Mouse (Mus musculus) kidney, postnatal 4 days (tissue): ENCODE data around the gene Epb41l4b.
A peak's percentile ranks its signal among the peaks of the same experiment; 100 is the strongest.

ENCODE experiments used
- DNase-seq, 2 experiments: peaks; one replicate each; pipeline ENCODE4 v3.0.0; 2021; ENCODE audit warnings: mixed read lengths in 2 of 2

Gene Epb41l4b

DNA sequence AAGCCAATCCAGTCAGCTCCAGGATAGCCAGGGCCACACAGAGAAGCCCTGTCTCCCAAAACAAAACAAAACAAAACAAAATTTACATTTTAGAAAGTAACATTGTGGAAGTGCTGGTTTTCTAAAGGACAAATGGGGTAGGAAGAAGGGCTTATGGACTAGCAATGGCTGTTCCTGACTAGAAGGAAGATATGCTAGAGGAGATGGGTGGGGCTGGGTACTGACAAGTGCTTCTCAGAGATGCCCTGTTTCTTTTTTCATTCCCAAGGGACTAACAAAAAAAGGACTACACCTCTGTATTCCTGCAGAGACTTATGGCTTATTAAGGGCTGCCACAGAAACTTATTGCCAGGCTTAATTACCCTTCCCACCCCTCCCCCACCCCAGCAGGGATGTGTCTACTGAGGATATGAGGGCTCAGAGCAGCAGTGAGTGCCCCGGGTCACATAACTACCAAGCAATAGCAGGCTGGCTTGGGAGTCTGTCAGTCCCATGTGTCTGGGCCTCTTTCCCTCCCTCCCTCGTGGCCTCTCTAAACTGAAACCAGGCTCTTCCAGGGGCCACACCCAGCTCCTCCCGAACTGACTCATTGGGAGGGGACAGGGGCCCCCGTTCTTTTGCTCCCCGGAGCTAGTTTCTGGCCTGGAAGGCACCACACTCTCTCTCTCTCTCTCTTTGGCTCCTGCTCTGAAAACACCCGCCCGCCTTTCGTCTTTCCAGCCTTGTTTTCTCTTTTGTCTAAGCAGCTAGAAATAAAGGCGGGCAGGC is 10.0 kb upstream of the Epb41l4b start:
- peak; percentile 22 to 40 for DNase-seq

DNA sequence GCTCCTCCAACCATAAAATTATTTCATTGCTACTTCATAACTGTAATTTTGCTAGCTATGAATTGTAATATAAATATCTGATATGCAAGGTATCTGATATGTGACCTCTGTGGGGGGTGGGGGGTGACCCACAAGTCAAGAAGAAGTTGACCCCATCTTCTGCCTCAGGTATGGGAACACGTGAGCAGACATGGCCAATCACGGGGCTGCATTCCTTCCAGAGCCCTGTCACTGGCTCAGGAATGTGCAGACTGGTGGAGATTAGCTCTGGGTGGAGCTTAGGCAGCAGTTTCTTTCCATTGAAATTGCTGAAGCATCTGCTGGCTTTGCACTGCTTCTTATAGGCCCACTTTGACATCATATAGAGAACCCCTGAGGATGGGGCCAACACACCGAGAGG is 4.9 kb upstream of the Epb41l4b start:
- DNase-seq, result no peak

DNA sequence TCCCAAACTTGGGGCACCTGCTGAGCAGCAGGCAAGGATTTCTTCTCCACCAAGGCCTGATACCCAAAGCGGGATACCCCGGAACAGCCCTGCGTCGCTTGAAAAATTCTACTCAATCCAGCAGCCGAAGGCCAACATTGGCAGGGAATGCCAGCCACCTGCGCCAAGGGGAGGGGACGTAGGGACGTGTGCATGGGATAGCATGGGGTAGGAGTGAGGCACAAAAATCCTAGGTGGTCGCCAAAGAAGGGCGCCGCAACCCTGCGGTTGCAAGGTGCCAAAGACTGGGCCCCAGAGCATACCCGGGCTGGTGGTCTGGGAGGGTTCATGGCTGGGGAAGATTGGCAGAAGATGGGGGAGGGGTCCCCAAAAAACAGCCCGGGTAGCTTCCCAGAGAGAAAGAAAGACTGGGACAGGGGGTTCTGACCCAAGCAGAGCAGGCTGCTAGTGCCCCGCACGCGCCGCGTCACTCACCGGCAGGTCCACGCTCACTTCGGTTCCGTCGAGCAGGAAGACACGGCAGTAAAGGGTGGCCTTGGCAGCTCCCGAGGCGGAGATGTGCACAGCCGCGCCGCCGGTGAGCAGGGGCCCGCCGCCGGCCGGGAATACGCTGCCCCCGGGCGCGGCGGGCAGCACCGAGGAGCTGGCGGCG is 737 bp downstream of the Epb41l4b start:
- peak in 1 of 2 experiments; percentile 40 for DNase-seq

DNA sequence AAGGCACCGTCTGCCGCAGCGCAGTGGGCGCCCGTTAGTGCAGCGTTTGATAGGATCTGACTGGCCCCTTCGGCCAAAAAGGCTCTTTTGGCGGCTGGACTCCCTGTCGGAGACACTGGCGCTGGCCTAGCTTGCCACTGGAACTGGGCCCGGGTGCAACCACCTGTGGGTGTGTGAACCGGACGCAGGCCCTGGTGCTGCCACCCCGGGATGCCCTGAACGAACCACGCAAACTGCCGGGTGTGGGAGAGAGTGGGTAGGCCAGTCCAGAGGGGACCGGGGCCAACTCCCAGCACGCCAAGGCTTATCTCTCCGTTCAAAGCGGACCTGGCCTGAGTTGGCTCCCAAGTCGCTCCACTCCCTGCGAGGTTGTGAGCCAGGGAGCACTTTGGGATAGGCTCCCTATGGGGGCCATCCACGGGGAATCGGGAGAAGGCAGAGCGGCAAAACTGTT is 1.3 kb downstream of the Epb41l4b start:
- peak in 1 of 2 experiments; percentile 55 for DNase-seq

DNA sequence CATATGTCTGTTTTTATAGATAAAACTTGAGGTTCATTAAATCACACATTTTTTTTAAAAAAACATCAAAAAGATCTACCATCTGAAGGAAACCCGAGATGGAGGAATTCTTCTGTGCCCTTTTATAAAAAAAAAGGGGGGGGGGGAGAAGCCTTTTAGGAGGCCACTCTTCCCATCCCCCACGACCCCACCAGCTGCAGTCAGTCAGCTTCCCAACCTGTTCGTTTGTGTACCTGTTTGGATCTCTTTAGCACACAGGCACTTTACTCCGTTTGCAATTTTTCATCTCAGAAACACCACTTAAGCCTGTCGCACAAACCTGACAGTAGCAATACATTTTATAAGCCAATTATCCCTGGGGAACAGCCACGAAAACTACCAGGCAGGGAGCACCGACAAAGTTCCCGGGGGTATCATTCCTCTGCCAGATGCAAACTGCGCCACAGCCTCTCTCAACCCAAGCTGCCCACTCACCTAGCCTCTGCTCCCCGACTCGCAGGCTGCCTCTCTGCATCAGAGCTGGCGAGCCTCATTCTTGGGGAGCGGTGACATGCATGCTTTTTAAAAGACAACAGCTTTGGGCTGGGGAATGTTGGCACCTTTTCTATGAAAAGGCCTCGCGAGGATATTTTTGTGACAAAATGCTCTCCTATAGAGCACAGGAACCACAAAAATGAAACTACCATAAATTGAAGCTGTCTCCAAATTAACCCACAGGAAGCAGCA is 2.1 kb downstream of the Epb41l4b start:
- DNase-seq, result peak in 1 of 2 experiments; percentile 30

DNA sequence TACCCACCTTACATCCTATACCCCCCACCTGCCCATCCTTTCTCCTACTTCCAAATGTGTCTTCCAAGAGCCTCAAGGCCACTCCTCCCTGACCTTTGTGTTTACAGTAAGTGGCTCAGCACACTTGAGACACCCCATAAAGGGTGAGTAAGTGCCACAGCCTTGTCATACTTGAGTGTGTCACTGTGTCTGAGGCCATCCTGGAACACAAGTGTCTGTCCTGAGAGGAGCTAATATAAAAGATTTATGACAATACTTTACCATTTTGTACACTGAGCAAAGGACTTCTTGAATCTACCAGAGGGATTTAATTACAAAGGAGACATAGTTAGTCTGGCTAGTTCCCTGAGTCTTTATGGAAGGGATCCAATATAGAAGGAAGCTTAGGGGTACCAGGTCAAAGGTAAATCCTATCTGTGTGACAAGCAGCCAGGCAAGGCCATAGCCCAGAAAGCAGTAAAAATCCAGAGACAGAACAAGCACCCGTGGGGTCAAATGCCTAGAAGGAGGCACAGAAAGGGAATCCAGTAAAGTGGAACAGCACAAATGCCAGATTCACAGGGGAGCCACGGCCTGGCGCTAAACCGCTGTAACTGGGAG is 2.9 kb downstream of the Epb41l4b start:
- DNase-seq, result peak in 1 of 2 experiments; percentile 21

DNA sequence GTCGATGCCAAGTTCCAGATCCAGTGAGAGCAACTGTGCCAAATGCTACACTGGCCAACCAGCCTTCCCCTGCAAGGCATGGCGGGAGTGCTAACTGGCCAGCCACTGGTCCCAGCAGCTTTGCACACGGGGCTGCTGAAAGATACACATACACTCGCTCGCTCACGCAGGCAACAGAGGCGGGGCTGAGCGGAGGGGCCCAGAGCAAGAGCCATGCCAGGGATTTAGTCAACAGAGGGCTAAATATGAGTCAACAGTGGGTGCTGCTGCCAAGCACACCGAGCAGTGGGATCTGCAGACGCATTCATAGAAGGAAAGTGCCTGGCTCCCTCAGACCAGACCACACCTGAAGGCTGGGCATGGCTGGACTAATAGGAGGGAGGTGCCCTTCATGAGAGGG is 3.8 kb downstream of the Epb41l4b start:
- DNase-seq, result peak in 1 of 2 experiments; percentile 55

DNA sequence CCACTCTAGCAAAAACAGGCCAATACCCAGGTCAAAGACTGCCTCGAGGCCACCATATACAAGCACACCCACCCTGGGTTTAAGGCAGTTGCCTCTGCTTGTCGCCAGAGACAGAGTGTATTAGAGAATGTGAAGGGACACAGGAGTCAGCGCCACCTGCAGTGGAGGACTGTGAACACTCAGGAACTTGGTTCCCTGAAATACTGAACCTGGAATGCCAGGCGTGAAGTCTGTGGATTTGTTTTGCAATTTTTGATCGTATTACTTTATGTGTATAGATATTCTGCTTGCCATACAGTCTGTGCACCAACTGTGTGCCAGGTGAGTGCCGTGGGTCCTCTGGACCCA is 5.2 kb downstream of the Epb41l4b start:
- DNase-seq, result no peak

DNA sequence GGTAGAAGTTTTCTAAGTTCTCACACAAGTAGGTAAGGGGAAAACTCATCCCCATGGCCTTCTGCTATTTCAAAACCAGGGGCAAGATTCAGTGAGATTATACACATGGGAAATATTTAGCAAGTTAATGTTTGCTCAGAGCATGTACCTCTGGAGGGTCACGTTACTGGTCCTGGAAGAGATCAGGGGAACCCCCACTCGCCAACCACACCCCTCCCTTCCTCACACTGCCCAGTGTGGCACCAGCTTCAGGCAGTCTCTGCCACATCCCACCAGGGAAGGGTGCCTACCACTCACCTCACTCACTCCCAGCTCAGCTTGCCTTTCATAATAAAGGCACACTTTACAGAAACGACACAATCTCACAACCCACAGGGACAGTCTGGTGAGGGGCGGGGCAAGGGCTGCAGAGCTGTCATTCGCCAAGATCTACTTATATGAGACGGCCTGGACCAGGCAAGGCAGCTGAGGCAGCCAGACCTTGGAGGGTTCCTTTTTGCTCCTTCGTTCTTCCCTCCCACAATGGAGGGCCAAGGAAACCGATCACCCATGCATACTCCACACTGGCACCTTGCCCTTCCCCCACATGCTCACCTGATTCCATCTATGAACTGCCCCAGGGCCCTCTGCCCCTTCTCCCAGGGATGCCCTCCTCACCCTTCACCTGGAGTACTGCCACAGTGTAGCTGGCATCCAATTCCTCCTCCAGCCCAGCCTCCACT is 5.7 kb downstream of the Epb41l4b start:
- peak; percentile 44 to 59 for DNase-seq

DNA sequence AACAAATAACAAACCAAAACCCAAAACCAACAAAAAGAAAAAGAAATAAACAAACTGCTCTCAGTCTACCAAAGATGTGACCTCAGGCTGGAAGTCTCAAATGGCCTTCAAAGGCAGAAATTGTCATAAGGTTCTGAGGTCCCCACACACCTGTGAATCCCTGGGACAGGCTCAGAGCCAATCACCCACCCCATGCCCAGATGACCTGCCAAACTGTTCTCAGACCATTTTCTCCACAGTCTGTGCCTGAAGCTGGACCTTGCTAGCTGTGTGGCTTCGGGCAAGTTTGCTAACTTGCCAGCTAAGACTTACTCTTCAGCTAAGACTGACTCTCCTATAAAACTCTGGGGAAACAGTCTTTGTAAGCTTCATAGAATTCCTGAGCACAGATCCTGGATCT is 7.8 kb downstream of the Epb41l4b start:
- DNase-seq, result no peak

DNA sequence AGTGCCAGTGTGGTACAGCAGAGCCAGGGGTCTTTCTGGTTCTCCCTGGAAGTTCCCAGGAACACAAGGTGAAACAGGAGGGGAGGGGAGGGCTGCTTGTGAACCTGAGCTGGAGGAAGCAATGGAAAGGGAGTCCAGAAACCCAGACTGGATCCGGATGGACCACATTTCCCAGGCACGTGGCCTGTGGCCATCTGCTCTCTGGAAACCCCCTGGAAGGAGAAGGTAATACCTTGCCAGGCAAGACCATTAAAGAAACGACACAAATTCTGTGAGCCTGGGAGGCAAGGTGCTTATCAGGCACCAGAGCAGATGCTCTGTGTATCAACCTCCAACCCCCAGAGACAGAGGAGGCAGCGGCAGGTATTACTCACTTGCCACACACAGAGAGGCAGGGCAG is 8.7 kb downstream of the Epb41l4b start:
- peak in 1 of 2 experiments; percentile 15 for DNase-seq

DNA sequence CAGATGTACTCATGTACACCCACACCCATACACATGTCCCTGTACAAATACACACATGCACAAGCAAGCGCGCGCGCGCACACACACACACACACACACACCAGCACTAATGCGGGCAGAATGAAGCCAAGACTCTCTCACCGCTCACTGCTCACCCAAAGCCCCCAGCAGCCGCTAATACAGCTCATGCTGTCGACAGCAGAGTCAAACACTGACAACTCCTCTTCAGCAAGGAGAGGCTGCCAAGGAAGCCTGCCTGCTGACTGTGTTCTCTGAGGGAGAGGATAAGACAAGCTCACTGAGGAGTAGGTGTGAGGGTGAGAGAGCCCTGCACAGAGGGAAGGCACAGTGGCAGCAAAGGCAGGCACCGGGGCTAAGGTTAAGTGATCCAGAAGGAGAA is 11.4 kb downstream of the Epb41l4b start:
- DNase-seq, result no peak

DNA sequence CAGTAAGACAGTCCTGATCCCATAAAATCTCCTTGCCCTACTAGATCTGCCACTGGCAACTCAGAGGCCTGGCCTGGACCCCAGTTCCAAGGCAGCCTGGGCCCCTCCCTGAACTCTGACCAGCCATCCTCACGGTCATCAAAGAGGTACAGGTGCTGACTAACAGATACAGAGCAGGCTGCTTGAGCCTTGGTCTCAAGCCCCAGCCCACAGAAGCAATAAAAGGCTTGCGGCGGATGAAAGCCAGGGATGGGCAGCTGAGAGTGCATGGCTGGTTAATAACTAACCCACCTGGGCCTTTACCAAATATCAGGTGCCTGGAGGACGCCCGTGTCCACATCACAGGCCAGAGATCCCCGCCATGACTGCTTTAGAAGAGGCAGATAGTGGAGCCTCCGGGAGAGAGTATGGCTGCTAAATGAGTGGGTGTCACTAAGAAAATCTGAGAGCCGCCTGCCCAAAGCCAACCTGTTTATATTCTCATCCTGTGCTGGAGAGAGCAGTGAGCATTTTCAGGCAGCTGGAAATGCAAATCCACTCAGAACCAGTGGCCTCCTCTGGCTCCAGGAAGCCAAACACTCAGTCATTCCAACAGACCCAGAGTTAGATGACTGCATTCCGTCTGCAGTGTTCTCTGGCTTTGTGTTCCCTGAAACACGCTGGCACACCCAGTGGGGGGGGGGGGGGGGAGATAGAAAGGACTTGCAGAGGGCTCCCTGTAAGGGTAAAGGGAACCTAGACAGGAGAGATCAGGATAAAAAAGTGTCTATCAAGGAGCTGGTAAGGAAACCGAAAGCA is 13.3 kb downstream of the Epb41l4b start:
- DNase-seq, result peak in 1 of 2 experiments; percentile 37

DNA sequence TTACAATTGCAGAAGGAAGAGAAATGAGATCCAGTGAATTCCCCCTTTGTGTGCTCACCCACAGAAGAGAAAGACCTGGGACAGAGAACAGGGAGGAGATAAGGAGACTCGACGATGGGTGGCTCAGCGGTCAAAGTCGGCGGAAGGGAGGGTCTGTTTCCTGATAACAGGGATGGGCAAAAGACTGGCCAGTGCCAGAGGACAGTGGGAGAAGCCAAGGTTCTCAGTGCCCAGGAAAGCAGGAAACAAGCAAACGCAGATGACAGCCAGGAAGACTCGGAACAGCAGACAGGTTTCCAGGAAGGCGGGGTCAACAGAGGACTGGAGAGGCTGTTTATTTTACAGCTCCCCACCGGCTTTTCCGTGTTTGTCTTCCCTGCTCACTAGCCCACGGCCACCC is 20.2 kb downstream of the Epb41l4b start:
- DNase-seq, result peak in 1 of 2 experiments; percentile 23

DNA sequence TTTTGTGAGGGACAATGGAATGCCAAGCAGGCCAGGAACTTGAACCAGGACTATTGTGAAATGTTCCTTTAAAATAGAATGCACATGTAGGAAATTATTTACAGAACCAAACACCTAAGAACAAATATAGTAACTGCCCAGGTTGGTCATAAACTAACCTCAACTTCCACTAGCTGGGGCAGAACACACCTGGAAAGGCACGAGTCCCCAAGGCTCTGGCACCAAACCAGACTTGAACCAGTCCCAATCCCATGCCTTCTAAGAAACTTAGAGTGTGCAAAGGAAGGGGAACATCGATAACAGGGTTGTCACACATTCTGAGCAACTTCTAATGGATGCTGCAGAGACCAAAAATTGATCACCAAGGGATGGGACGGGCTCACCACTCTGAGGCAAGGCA is 21.1 kb downstream of the Epb41l4b start:
- DNase-seq, result peak in 1 of 2 experiments; percentile 19

DNA sequence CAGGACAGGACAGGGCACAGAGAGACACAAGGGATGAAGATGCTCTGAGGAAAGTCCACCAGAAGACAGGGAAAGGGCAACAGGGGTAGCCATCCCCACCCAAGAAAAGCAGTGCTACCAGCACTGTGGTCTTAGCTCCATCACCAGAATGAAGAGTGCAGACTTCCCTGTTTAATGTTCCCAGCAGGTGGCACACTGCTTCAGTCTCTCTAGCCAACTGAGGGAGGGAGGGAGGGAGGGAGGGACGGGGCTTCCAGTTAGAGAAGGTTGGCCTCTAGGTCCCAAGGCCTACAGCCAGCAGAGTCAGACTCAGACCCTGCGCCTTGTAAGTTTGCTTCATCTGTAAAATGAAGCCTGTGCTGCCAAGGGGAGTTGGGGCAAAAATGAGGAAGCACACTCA is 22.7 kb downstream of the Epb41l4b start:
- DNase-seq, result peak; percentile 35 to 57

DNA sequence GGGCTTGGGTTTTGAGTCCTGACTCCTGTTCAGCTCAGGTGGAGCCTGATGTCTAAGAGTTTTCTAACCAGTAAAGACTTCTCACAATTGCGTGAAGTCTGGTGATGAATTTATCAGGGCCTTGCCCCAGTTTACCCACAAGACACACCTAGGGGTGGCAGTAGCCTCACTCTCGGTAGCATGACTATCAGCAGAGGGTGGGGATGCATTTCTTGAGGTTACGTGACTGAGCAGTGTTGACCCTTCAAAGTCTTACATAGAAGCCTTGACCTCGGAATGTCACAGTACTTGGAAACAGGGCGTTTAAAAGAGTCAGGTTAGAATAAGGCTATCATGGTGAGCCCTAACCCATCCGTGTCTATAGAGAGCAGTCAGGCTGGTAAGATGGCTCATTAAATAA is 23.3 kb downstream of the Epb41l4b start:
- no peak for DNase-seq

DNA sequence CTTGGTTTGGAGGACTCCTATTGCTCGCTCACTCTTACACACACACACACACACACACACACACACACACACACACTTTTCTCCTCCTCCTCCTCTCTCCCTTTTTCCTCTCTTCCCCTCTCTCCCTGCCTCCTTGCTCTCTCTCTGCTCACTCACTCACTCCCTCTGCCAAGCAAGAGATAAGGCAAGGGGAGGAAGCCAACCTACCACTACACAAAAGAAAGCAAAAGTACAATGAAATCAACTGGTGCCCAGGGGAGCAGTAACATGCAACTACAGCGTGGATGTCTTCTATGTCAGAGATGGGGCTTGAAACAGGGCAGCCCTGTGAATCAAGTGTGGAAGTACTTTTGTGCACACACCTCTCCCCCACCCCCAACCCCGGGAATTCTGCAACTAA is 24.4 kb downstream of the Epb41l4b start:
- DNase-seq, result no peak

DNA sequence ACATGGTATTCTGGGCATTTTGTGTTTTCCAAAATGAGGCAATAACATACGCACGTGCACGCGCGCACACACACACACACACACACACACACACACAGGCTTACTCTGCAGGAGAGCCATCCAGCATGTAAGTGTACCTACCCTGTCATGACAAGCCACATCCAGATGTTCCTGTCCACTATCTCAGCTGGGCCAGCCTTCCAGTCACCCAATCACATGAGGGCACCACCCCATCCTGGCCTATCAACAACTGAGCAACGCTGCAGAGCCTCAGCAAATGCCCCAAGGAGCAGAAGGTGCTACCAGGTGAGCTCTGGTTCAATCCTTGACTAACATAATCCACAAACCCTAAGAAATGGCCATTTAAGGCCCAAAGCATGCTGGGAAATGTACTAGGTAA is 27.0 kb downstream of the Epb41l4b start:
- DNase-seq, result no peak

DNA sequence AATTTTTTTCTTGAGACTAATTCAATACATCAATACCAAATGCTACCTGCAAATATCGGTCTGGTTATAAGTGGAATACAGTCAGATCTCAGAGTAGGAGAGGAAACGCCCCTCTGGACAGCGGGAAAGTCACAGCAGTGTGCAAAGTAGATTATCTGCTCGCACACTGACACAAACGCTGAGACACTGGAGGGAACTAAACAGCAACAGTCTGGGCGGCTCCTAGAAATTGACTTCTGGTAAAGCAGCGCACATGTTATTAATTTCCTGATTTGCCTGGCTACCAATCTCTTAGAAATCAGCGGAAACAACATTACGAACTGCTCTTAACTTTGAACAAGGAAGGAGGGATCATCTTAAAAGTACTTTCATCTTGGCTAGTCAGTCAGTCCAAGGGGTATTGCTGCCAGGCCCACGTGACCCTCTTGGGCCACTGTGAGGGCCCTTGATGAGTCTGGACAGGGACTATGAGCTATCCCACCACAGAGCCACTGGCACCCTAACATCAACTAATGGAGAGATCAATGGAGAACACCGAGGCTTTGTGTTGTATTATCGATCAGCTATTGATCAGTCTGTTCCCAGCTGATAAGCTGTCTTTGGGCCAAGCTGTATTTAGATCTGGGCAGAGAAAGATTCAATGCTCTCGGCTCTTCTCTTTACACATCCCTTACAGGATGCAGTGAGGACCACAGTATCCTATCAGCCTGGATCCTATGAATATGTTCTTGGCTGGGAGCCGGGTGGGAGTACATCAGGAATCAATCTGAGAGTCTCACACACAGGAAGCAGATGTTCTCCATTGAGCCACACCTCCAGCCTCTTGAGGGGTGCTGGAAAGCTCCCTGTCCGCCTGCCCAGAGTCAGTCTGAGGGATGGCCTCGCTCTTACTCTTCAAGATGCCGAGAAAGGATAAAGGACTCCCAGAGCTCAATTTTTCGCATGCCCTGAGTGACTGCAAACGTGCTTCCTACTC is 28.3 kb downstream of the Epb41l4b start:
- no peak for DNase-seq
